Mouse (Mus musculus) cerebellum, adult 8-10 months (tissue): ENCODE results near the gene Cdc42ep5.

ENCODE experiments used
- DNase-seq: peaks from one replicate; pipeline ENCODE4 v3.0.0; 2022

The Cdc42ep5 gene

DNA sequence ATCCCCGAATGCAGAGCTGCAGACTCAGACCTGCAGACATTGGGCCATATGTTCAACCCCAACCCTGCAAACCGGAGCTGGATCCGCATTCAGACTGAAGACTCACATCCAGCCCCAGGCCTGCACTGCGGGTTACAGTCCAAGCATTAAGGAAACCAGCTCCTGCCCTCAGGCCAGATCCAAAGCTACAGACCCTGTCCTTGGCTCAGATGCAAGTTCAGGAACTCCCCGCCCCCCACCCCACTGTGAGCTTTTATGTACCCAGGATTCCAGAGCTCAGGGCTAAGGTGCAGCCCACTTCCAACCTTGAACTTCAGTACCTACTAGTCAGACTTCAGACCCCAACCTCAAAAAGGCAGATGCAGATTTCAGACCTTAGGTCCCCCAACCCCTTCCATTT lies 39.8 kb downstream of the Cdc42ep5 start:
- DNase-seq = no peak

DNA sequence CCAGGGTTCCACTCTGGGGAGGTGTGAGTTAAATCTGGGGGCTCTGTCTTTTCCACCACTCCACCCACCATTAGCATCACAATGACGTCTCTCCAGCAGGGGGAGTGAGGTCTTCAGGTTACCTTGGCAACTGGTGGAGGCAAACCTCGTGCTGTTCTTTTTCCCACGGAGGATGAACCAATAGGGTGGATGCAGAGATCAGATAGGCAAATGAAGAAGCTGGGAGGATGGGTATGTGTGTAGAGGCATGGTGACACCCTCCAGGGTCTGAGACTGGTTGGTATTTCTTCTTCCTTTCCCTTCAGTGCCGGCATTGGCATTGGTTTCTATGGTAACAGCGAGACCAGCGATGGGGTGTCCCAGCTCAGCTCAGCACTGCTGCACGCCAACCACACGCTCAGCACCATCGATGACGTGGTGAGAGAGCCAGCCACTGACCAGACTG lies 40.3 kb downstream of the Cdc42ep5 start:
- DNase-seq = peak; percentile 61

DNA sequence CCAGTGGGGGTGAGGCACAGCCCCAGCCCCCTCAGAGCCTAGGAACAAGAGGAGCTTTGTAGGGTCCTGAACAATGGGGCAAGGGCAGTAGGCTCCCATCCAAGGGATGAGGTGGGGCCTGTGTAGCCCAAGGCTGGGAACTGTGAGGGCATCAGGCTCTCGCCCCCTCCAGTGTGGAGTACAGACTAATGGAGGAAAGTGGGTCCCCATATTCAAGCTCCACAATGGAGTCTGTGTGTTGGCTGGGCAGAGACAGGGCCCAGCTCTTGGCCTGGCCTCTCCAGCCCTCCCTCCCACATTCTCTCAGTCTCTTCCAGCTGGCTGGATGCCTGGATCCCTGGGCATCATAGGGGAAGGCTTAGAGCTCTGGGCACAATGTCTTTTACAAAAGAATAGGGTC lies 40.9 kb downstream of the Cdc42ep5 start:
- peak; percentile 78 for DNase-seq

DNA sequence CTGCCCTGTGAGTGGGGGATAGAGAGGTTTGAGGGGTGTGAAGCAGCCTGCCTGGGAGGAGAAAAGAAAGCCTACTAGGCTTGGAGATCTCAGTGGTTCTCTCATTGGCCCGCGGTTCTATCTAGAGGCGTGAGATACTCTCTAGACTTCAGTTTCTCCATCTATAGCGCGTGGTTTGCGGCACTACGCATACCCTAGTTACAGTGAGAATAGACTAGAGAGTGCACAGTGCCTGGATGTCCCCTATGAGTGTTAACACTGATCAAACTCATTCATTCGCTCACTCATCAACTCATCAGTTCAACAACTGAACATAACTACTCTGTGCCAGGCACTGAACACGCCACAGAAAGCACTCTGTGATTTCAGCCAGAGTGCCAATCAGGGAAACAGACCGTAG lies 41.9 kb downstream of the Cdc42ep5 start:
- DNase-seq = peak; percentile 18

DNA sequence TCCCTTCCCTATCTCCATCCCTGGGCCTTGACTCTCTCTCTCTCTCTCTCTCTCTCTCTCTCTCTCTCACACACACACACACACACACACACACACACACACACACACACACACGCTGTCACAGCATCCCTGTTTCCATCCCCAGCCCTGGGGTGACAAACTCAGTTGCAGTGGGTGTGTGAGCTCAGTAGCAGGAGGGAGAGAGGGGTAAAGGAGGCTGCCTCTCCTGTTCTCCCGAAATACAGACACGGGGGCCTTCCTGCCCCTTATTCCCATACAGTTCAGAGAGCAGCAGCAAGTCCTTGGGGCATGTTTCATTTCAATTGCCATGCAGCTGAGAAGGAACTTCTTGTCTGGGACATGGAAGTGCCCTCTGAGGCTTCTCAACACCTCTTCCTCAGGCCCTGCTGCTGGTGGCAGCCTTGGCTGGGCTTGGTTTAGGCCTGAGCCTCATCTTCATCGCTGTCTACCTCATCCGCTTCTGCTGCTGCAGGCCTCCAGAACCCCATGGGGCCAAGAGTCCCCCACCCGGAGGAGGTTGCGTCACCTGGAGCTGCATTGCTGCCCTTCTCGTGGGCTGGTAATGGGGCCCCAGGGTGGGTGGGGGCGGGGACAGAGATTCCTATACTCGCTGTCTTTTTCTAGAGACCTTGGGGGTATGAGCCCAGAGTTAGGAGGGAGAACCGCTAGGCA lies 42.4 kb downstream of the Cdc42ep5 start:
- DNase-seq = peak; percentile 17

DNA sequence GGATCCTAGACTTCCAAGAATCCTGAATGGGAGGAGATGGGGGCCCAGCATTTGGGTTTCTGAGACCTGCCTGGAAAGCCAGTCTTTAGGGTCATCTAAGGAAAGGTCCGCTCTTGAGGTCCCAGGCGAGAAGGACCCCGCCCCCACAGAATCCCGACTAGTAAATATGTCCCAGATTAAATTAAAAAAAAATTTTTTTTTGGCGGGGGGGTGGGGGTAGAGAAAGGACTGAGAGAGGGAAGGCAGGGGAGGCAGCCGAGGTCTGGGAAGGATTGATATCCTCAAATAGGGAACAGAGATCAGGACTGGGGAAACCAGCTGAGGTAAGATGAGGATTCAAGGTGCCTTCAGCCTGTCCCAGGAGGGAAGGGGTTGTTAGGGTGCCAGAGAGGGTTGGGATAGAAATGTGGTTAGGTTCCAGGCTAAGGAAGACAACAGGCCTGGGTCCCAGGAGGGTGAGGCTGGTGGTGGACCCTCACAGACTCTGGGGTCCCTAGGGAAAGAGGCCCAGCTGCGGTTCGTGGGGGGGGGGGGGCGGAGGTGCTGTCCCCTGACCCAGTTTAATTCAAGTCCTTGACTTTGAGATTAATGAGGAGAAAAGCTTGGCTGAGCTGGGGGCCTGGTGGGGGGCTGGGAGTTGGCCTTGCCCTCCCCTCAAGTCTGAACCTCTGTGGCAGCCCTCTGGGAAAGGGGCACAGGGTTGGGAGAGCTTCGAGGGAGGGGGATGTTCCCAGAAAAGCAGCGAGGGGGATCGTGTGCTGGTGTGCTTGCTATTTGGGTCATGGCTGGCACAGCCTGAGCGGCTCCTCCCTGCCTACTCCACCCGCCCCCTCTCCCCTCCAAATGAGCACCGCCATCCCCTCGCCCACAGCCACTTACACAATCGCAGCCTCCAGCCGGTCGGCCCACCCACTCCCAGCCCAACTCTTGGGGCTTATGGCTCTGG lies 44.4 kb downstream of the Cdc42ep5 start:
- peak; percentile 26 for DNase-seq

DNA sequence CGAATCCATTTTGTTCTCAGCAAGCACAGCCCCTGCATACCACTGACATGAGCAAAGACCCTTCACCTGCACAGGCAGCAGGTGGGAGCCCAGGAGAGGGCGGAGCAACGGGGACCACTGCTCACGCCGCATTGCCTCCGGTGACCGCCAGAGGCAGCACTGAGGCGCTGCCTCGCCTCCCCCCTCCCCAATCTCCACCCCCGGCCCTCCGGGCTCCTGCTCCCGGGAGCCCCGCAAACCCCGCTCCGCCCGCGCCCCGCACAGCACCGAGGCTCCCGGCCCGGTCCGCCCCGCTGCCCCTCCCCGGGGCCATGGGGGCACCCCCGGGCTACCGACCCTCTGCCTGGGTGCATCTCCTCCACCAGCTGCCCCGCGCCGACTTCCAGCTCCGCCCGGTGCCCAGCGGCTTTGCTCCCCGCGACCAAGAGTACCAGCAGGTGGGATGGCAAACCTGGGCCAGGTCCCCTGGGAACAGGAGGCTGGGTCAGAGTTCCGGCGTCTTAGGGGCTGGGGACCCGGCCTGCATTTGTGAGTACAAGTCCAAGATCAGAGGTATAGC lies 45.2 kb downstream of the Cdc42ep5 start, which contains the start of gene Ttyh1:
Gene Ttyh1 (plus strand): TSS at position 65 of the 559 bp plus-strand sequence.
- DNase-seq = peak; percentile 79

DNA sequence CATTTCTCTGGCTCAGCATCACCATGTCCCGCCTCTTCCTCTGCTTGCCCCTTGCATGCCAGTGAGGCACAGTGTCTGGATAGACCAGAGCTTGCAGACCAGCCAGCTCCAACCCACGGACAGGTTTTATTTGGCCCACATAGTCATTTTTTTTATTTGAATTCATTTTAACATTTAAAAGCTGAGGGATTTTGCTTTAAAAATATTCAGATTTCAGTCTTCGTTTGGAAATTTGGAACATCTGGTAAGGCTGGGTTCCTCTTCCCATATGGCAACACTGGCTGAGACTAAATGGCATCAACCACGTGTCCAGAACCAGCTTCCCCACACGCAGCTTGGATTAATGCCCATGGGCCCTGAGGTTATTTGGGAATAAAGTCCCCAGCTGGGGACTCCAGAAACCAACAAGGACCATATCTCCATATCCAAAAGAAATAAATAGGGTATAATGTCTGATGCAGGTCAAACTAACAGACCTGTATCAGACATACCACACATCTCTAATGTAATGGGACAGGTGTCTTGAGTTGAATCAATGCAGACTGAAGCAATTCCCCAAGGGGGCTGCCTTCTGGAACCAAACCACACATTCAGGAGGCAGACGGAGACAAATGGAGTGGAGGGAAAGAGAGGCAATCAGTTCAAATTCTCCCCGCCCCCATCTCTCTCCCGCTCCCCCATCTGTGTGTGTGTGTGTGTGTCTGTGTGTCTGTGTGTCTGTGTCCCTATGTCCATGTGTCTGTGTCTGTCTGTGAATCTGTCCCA lies 47.4 kb downstream of the Cdc42ep5 start:
- DNase-seq = no peak

DNA sequence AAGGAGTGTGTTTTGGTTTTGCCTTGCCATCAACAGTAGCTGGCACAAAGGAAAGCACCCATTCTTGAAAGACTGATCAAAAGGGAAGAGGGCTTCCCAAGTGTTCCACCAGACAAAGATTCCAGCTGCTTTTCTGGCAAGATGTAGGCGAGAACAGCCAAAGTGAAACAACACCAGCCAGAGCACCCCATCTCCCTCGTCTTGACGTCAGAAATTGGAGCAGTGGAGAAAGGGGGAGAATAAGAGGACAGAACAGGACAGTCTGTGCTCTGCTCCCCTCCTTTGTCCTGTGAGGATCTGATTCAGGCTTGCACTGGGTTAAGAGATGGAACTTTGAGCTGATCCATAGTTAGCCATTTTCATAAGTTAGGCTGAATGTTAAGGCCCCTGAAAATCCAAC lies 52.9 kb downstream of the Cdc42ep5 start:
- no peak for DNase-seq

DNA sequence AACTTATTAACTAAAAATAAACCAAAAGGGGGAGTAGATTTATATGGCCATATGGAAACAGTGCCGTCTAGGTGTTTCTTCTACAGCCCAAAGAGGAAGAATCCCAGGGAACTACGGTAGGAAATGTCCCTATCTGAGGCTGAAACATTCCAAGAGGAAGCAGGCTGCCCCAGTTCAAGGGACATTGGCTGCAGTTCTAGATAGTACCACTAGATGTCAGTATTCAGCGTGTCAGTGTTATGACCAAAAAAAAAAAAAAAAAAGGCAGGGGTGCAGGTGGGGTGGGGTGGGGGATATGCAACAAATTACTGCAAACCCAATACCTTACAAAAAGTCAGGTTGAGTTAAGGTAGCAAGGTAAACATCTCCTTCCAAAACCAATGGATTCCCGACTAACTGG lies 61.2 kb downstream of the Cdc42ep5 start:
- DNase-seq = peak; percentile 41
